Mouse (Mus musculus) heart, embryonic 15.5 days (tissue): ENCODE measurements around the gene Dnajc25. TPM values are rescaled to one million over a fixed set of nuclear protein-coding genes. Genes with fewer than 3 reads are reported as not detected.

Source experiments
- ATAC-seq: fragments of 200-750 bp; cut with Nextera tagmentation; replicated peaks from 2 replicates; pipeline ENCODE4 v1.8.0; 2017; ENCODE audit warnings: low read depth, moderate TSS enrichment; ENCODE audit not compliant: insufficient number of reproducible peaks, insufficient read depth, low FRiP score
- H3K27ac ChIP-seq: fragments of 300-500 bp; sonication (generic); 2 replicates; pipeline ENCODE4 v1.5.1; 2015; ENCODE audit warnings: mild to moderate bottlenecking, inconsistent platforms
- H3K27me3 ChIP-seq: fragments of 300-500 bp; sonication (generic); 2 replicates; pipeline ENCODE4 v1.6.1; 2015; ENCODE audit warnings: inconsistent platforms
- H3K36me3 ChIP-seq: fragments of 300-500 bp; sonication (generic); 2 replicates; pipeline ENCODE4 v1.6.1; 2015; ENCODE audit warnings: mild to moderate bottlenecking, inconsistent platforms
- H3K4me1 ChIP-seq: fragments of 300-500 bp; sonication (generic); replicated peaks from 2 replicates; pipeline ENCODE4 v1.6.1; 2015; ENCODE audit warnings: inconsistent platforms
- H3K4me2 ChIP-seq: fragments of 300-500 bp; sonication (generic); 2 replicates; pipeline ENCODE4 v1.6.1; 2015; ENCODE audit warnings: inconsistent platforms, mild to moderate bottlenecking, moderate library complexity
- H3K4me3 ChIP-seq: fragments of 300-500 bp; sonication (generic); 2 replicates; pipeline ENCODE4 v1.5.1; 2015; ENCODE audit warnings: mild to moderate bottlenecking, inconsistent platforms
- H3K9ac ChIP-seq: fragments of 300-500 bp; sonication (generic); 2 replicates; pipeline ENCODE4 v1.6.1; 2015; ENCODE audit warnings: mild to moderate bottlenecking, inconsistent platforms
- H3K9me3 ChIP-seq: fragments of 300-500 bp; sonication (generic); replicated peaks from 2 replicates; pipeline ENCODE4 v1.6.1; 2016; ENCODE audit warnings: inconsistent platforms
- WGBS: fragments of 180-500 bp; shearing (Covaris S2); methylation state at CpG from one replicate; pipeline ENCODE4 v1.1.7; 2015; ENCODE audit warnings: mixed read lengths; 5-methylcytosine and 5-hydroxymethylcytosine counted together
- polyA plus RNA-seq: library from polyadenylated mRNA; unstranded; fragments of >200 nt; fragmentation: Nextera tagmentation; extraction: Ambion mirVana; gene quantifications from 2 replicates; pipeline ENCODE4 v1.2.1, GENCODE M21; 2015

The Dnajc25 gene
- 9.0 and 11.5 TPM in 2 replicates for polyA plus RNA-seq

- Histone ChIP-seq H3K4me2 (no peak within 1 kb of the TSS), H3K27me3 (no peaks in the 10 kb centered on the region), H3K27ac (no peak within 1 kb of the TSS), H3K4me1 (0 out of 2 replicates have a peak, but pooled peaks cover 4% of the 10 kb centered on the region), H3K9me3 (no peaks in the 10 kb centered on the region), H3K9ac (no peak within 1 kb of the TSS), H3K4me3 (no peak within 1 kb of the TSS), H3K36me3 (no peaks in the 10 kb centered on the region)
- ATAC-seq = no peak
- 76% methylated on average over 4 of the region's 4 CpGs for WGBS
Observed at GRCm38 (mm10) chr4:58994762-58995161, at the start of gene Dnajc25. Gene Dnajc25 (plus strand): TSS chr4:58995062.

DNA sequence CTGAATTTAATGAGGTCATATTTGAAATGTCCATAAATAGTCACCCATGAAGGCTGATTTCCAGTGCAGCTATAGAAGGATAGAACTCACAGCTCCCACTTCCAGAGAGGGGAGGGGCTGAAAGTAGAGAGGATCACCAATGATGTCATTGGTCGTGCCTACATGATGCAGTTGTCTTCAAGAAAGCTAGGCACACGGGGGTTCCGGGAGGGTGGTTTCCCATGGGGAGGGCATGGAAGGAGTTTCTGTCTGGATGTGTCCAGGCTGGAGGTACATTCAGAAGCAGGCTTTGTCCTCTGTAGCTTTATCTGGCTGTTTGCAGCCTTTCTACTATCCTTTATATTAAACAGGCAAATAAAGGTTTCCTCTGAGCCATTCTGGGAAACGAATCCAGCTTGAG is 46.5 kb upstream of the Dnajc25 start:
- Histone ChIP-seq H3K4me2 (no peak overlapping the region), H3K9me3 (no peaks in the 10 kb centered on the region), H3K4me3 (no peak overlapping the region), H3K27ac (no peak overlapping the region), H3K27me3 (peaks cover 16% of the 10 kb centered on the region), H3K9ac (no peak overlapping the region), H3K36me3 (no peaks in the 10 kb centered on the region), H3K4me1 (peaks cover 4% of the 10 kb centered on the region; the same call in 1 of the 2 replicates)
- WGBS = 70% methylated on average over 4 of the region's 4 CpGs
- ATAC-seq = no peak

DNA sequence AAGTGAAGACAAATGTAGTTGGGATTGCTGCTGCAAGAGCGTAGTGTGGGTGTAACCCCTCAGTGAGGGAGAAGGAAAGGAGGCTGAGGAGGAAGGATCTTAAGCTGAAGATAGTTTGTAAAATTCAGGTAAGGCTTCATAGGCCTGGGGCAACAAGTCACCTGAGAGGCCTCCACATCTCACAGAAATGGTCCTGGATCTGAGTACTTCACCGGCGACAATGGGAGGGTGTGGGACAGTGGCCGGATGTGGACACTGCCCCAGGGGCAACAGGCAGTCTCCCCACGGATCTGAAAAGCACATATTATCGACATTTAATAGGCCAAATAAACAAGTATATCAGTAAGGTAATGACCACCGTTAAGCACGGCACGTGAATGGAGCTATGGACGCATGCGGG is 42.2 kb upstream of the Dnajc25 start:
- Histone ChIP-seq H3K36me3 (no peaks in the 10 kb centered on the region), H3K4me1 (no peaks in the 10 kb centered on the region), H3K27ac (no peak overlapping the region), H3K4me2 (no peak overlapping the region), H3K27me3 (no peaks in the 10 kb centered on the region), H3K4me3 (no peak overlapping the region), H3K9ac (no peak overlapping the region), H3K9me3 (no peaks in the 10 kb centered on the region)
- no peak for ATAC-seq
- WGBS = 88% methylated on average over 11 of the region's 11 CpGs

- H3K4me3 ChIP-seq = no peak overlapping the region
- H3K9ac ChIP-seq = no peak overlapping the region
- no peaks in the 10 kb centered on the region for H3K27me3 ChIP-seq
- no peak overlapping the region for H3K4me2 ChIP-seq
- no peak for ATAC-seq
- H3K9me3 ChIP-seq = no peaks in the 10 kb centered on the region
- no peaks in the 10 kb centered on the region for H3K4me1 ChIP-seq
- no peak overlapping the region for H3K27ac ChIP-seq
- no peaks in the 10 kb centered on the region for H3K36me3 ChIP-seq
- 86% methylated on average over 15 of the region's 15 CpGs for WGBS
Observed at GRCm38 (mm10) chr4:58961719-58962118, 33.1 kb upstream of the Dnajc25 start.

- no peaks in the 10 kb centered on the region for H3K36me3 ChIP-seq
- H3K9ac ChIP-seq = no peak overlapping the region
- ATAC-seq = no peak
- no peak overlapping the region for H3K4me2 ChIP-seq
- H3K27me3 ChIP-seq = no peaks in the 10 kb centered on the region
- WGBS = 86% methylated on average over 4 of the region's 4 CpGs
- H3K4me3 ChIP-seq = no peak overlapping the region
- no peak overlapping the region for H3K27ac ChIP-seq
- no peaks in the 10 kb centered on the region for H3K4me1 ChIP-seq
- H3K9me3 ChIP-seq = no peaks in the 10 kb centered on the region
Observed at GRCm38 (mm10) chr4:58963271-58963670, 31.6 kb upstream of the Dnajc25 start.

GRCm38 (mm10) chr4:58965136-58965535 is 29.7 kb upstream of the Dnajc25 start:
- Histone ChIP-seq H3K4me1 (no peaks in the 10 kb centered on the region), H3K27ac (no peak overlapping the region), H3K4me2 (no peak overlapping the region), H3K27me3 (no peaks in the 10 kb centered on the region), H3K36me3 (no peaks in the 10 kb centered on the region), H3K4me3 (no peak overlapping the region), H3K9me3 (no peaks in the 10 kb centered on the region), H3K9ac (no peak overlapping the region)
- no peak for ATAC-seq
- WGBS = 92% methylated on average over 1 of the region's 1 CpGs

DNA sequence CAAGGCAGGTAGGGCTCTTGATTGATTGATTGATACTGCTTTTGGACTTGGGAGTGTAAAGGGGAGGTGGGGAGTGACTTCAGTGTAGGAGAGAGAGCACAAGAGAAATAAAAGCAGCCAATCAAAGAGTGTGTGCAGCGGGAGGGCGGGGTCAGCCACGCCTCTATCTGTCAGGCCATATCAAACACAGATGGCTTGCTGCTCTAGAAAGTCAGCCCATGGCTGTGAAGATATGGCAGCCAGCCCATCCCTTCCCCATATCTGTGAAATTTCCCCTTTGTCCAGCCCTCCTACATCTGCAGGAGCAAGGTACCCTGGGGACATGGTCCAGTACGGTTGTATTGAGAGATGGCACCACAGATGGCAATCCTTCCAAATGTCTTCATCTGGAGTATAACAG is 24.2 kb upstream of the Dnajc25 start:
- Histone ChIP-seq H3K9ac (no peak overlapping the region), H3K9me3 (no peaks in the 10 kb centered on the region), H3K27me3 (no peaks in the 10 kb centered on the region), H3K36me3 (no peaks in the 10 kb centered on the region; the same call in 1 of the 2 replicates), H3K27ac (no peak overlapping the region), H3K4me3 (no peak overlapping the region), H3K4me1 (no peaks in the 10 kb centered on the region), H3K4me2 (no peak overlapping the region)
- no peak for ATAC-seq
- WGBS = 76% methylated on average over 4 of the region's 4 CpGs

DNA sequence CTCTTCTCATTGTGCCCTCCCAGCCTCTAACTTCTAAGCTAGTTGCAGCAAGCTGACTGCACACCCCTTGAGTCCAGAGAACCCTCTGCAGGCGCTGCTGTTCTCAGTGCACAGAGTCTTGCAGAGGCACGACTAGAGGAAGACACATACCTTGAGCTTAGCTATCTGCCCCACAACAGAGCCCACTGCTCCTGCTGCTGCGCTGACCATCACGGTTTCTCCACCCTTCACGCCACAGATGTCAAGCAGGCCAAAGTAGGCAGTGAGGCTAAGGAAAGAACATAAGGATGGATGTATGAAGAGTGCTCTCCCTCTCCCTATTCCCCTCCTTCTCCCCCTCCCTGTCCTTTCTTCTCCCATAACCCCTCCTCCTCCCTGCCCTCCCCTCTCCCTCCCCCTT is 19.2 kb upstream of the Dnajc25 start:
- no peak overlapping the region for H3K27ac ChIP-seq
- H3K27me3 ChIP-seq = no peaks in the 10 kb centered on the region
- no peaks in the 10 kb centered on the region for H3K9me3 ChIP-seq
- WGBS = 70% methylated on average over 5 of the region's 5 CpGs
- ATAC-seq = no peak
- no peaks in the 10 kb centered on the region; the same call in 1 of the 2 replicates for H3K36me3 ChIP-seq
- H3K9ac ChIP-seq = no peak overlapping the region
- no peak overlapping the region for H3K4me2 ChIP-seq
- no peaks in the 10 kb centered on the region for H3K4me1 ChIP-seq
- no peak overlapping the region for H3K4me3 ChIP-seq

- Histone ChIP-seq H3K27ac (no peak overlapping the region), H3K4me2 (no peak overlapping the region), H3K9ac (no peak overlapping the region), H3K4me3 (no peak overlapping the region), H3K27me3 (no peaks in the 10 kb centered on the region), H3K36me3 (no peaks in the 10 kb centered on the region; the same call in 1 of the 2 replicates), H3K9me3 (no peaks in the 10 kb centered on the region), H3K4me1 (0 out of 2 replicates have a peak, but pooled peaks cover 3% of the 10 kb centered on the region)
- WGBS = 81% methylated on average over 6 of the region's 6 CpGs
- no peak for ATAC-seq
Observed at GRCm38 (mm10) chr4:58981421-58981820, 13.4 kb upstream of the Dnajc25 start.

- Histone ChIP-seq H3K9ac (no peak overlapping the region), H3K4me2 (no peak overlapping the region), H3K4me3 (no peak overlapping the region), H3K36me3 (no peaks in the 10 kb centered on the region; the same call in 1 of the 2 replicates), H3K27me3 (no peaks in the 10 kb centered on the region), H3K9me3 (no peaks in the 10 kb centered on the region), H3K4me1 (peaks cover 11% of the 10 kb centered on the region), H3K27ac (no peak overlapping the region)
- whole genome bisulfite sequencing = 79% methylated on average over 8 of the region's 8 CpGs
- ATAC-seq = no peak
Observed at GRCm38 (mm10) chr4:58982806-58983205, 12.1 kb upstream of the Dnajc25 start.

- no peak overlapping the region for H3K4me3 ChIP-seq
- H3K9me3 ChIP-seq = no peaks in the 10 kb centered on the region
- 13% methylated on average over 7 of the region's 7 CpGs for WGBS
- H3K36me3 ChIP-seq = no peaks in the 10 kb centered on the region; the same call in 1 of the 2 replicates
- H3K4me1 ChIP-seq = peaks cover 11% of the 10 kb centered on the region
- H3K27ac ChIP-seq = no peak overlapping the region
- no peak overlapping the region for H3K4me2 ChIP-seq
- ATAC-seq = no peak
- no peak overlapping the region for H3K9ac ChIP-seq
- H3K27me3 ChIP-seq = no peaks in the 10 kb centered on the region
Observed at GRCm38 (mm10) chr4:58985157-58985648, 9.7 kb upstream of the Dnajc25 start.

DNA sequence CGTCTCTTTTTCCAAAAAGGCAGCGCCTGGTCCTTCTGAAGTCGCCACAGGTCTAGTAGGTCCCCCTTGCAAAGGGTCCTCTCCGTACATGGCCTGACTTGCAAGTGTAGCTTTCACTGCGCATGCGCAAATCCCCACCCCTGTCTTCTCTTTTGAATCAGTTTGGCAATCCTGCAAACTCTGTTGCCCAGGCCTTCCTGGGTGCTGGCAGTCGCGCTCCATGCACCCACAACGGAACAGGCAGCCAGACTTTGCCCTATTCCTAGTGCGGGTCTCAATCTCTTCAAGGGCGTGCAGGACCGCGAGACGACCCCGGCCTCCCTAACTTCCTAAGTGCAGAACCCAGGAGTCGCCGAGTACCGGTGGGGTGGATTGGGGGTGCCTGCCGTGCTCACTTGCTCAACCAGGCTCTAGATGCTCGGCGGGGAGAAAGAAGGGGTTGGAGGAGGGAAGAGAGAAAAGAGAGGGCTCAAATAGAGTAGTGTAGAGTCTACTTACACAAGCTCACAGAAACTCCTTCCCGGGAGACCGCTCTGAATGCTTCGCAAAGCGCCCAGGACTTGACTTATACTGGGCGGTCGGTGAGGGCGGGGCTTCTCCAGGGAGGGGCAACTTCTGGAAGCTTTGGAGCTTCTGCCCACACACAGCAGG is 8.2 kb upstream of the Dnajc25 start, which contains the start of gene Ptgr1:
TSS of gene Ptgr1 (minus strand) at position 580 of the 651 bp plus-strand sequence.
- under 1% methylated on average over 28 of the region's 28 CpGs for WGBS
- no peaks in the 10 kb centered on the region for H3K9me3 ChIP-seq
- H3K9ac ChIP-seq = peak within 1 kb of the TSS; percentile 71
- H3K4me3 ChIP-seq = peak within 1 kb of the TSS; percentile 80
- H3K27me3 ChIP-seq = no peaks in the 10 kb centered on the region
- peaks cover 11% of the 10 kb centered on the region for H3K4me1 ChIP-seq
- peak within 1 kb of the TSS; percentile 96 for H3K4me2 ChIP-seq
- peak within 1 kb of the TSS; percentile 59 for H3K27ac ChIP-seq
- ATAC-seq = peak; percentile 61
- H3K36me3 ChIP-seq = no peaks in the 10 kb centered on the region; the same call in 1 of the 2 replicates
